Mouse (Mus musculus): ENCODE measurements around the gene Slx4ip.

GRCm38 (mm10) chr2:137098269-137099035, 207.4 kb downstream of the Slx4ip start:
- no peak for TF ChIP-seq POLR2A (IDR thresholded peaks at IDR 0.05; ENCODE audit: extremely low read depth, insufficient read depth, low read length)
- TF ChIP-seq CTCF (IDR thresholded peaks at IDR 0.05; ENCODE audit: extremely low read depth, insufficient read depth, low read length), result no peak

All from cortical plate, adult 2 months (tissue).